Mouse (Mus musculus) ZHBTc4 (cell line): ENCODE measurements at regions not wholly inside any gene's neighbourhood (a gene's known extent, or its start where the extent isn't known, plus 50 kb on each side); places are given as distances from the start of the nearest gene placed in this dataset.

Source experiments
- DNase-seq: peaks from one replicate; pipeline ENCODE4 v3.0.0-alpha.2; 2011; ENCODE audit warnings: low read depth, low spot score

- peak; percentile 25 for DNase-seq
Observed at GRCm38 (mm10) chr4:79883129-79883528, 950.8 kb upstream of the Tyrp1 start.

- peak; percentile 67 for DNase-seq
Observed at GRCm38 (mm10) chr4:79884116-79884515, 949.8 kb upstream of the Tyrp1 start.

GRCm38 (mm10) chr4:79884875-79885459 lies 949.0 kb upstream of the Tyrp1 start:
- no peak for DNase-seq
